Mouse (Mus musculus): ENCODE measurements around the gene Ndc80. TPM values are rescaled to one million over a fixed set of nuclear protein-coding genes. Genes with fewer than 3 reads are reported as not detected.
"Not testable (repeated sequence)": the region's sequence is repeated elsewhere in the genome, so short reads cannot be mapped to it uniquely, and the experiment has no call there.

The Ndc80 gene
- polyA plus RNA-seq (2016; fragmentation: Nextera tagmentation; extraction: Ambion mirVana) = 65.6 and 66.2 TPM in 2 replicates

- DNase-seq (ENCODE audit: low spot score) = peak; percentile 94
- peak within 1 kb of the TSS; percentile 96 for H3K27ac ChIP-seq (replicated peaks)
- no peaks in the 10 kb centered on the region for H3K27me3 ChIP-seq (ENCODE audit: low read depth, poor library complexity, severe bottlenecking)
- no peaks in the 10 kb centered on the region for H3K9me3 ChIP-seq (replicated peaks)
- under 1% methylated on average over 66 of the region's 66 CpGs for WGBS
- H3K4me3 ChIP-seq = peak within 1 kb of the TSS; percentile 74
- H3K4me1 ChIP-seq = peaks cover 21% of the 10 kb centered on the region
- H3K36me3 ChIP-seq = peaks cover 17% of the 10 kb centered on the region
Measured at GRCm38 (mm10) chr17:71526711-71527564, at the start of gene Ndc80. Gene Ndc80 (minus strand): TSS chr17:71526857.

GRCm38 (mm10) chr17:71561631-71562030 lies 35.0 kb upstream of the Ndc80 start:
- no peak overlapping the region for H3K4me3 ChIP-seq
- no peaks in the 10 kb centered on the region for H3K27me3 ChIP-seq (ENCODE audit: low read depth, poor library complexity, severe bottlenecking)
- H3K9me3 ChIP-seq (replicated peaks) = no peaks in the 10 kb centered on the region
- DNase-seq (ENCODE audit: low spot score) = no peak
- H3K36me3 ChIP-seq = no peaks in the 10 kb centered on the region
- no peak overlapping the region for H3K27ac ChIP-seq (replicated peaks)
- no peaks in the 10 kb centered on the region for H3K4me1 ChIP-seq

- Histone ChIP-seq H3K4me3 (peak overlapping the region; percentile 74), H3K27me3 (ENCODE audit: low read depth, poor library complexity, severe bottlenecking) (peaks cover 53% of the 10 kb centered on the region), H3K36me3 (no peaks in the 10 kb centered on the region), H3K27ac (replicated peaks) (no peak overlapping the region), H3K4me1 (peaks cover 17% of the 10 kb centered on the region), H3K9me3 (replicated peaks) (no peaks in the 10 kb centered on the region)
- WGBS = 11% methylated on average over 11 of the region's 11 CpGs
- DNase-seq (ENCODE audit: low spot score) = peak; percentile 32
Measured at GRCm38 (mm10) chr17:71552901-71553300, 26.2 kb upstream of the Ndc80 start.

GRCm38 (mm10) chr17:71551757-71552451 lies 25.2 kb upstream of the Ndc80 start, which contains the start of gene Spdya:
Gene Spdya (plus strand): TSS chr17:71552061.
- peaks cover 17% of the 10 kb centered on the region for H3K4me1 ChIP-seq
- H3K27me3 ChIP-seq (ENCODE audit: low read depth, poor library complexity, severe bottlenecking) = peaks cover 53% of the 10 kb centered on the region
- peak within 1 kb of the TSS; percentile 88 for H3K27ac ChIP-seq (replicated peaks)
- no peaks in the 10 kb centered on the region for H3K9me3 ChIP-seq (replicated peaks)
- under 1% methylated on average over 73 of the region's 78 CpGs for WGBS
- no peaks in the 10 kb centered on the region for H3K36me3 ChIP-seq
- peak; percentile 90 for DNase-seq (ENCODE audit: low spot score)
- H3K4me3 ChIP-seq = peak within 1 kb of the TSS; percentile 74

GRCm38 (mm10) chr17:71551350-71551749 lies 24.7 kb upstream of the Ndc80 start:
- Histone ChIP-seq H3K27me3 (ENCODE audit: low read depth, poor library complexity, severe bottlenecking) (peaks cover 53% of the 10 kb centered on the region), H3K27ac (replicated peaks) (peak overlapping the region; percentile 88), H3K36me3 (no peaks in the 10 kb centered on the region), H3K4me3 (peak overlapping the region; percentile 74), H3K9me3 (replicated peaks) (no peaks in the 10 kb centered on the region), H3K4me1 (peaks cover 17% of the 10 kb centered on the region)
- WGBS = 11% methylated on average over 6 of the region's 6 CpGs
- no peak for DNase-seq (ENCODE audit: low spot score)

GRCm38 (mm10) chr17:71548586-71548985 lies 21.9 kb upstream of the Ndc80 start:
- no peak overlapping the region for H3K4me3 ChIP-seq
- no peak for DNase-seq (ENCODE audit: low spot score)
- 0% methylated on average over 1 of the region's 1 CpGs for WGBS

GRCm38 (mm10) chr17:71537164-71537563 lies 10.5 kb upstream of the Ndc80 start:
- 89% methylated on average over 3 of the region's 3 CpGs for WGBS
- no peaks in the 10 kb centered on the region for H3K4me1 ChIP-seq
- H3K27me3 ChIP-seq (ENCODE audit: low read depth, poor library complexity, severe bottlenecking) = no peaks in the 10 kb centered on the region
- no peak for DNase-seq (ENCODE audit: low spot score)
- H3K36me3 ChIP-seq = no peaks in the 10 kb centered on the region
- H3K4me3 ChIP-seq = no peak overlapping the region
- H3K9me3 ChIP-seq (replicated peaks) = no peaks in the 10 kb centered on the region
- no peak overlapping the region for H3K27ac ChIP-seq (replicated peaks)

More at GRCm38 (mm10) chr17:71548586-71548985, 21.9 kb upstream of the Ndc80 start:
- H3K27me3 ChIP-seq (ENCODE audit: low read depth, poor library complexity, severe bottlenecking) = peaks cover 38% of the 10 kb centered on the region
- peaks cover 17% of the 10 kb centered on the region for H3K4me1 ChIP-seq
- H3K27ac ChIP-seq (replicated peaks) = no peak overlapping the region
- H3K36me3 ChIP-seq = no peaks in the 10 kb centered on the region
- no peaks in the 10 kb centered on the region for H3K9me3 ChIP-seq (replicated peaks)

- DNase-seq (ENCODE audit: low spot score); H3K27me3 ChIP-seq (ENCODE audit: low read depth, poor library complexity, severe bottlenecking); H3K36me3 ChIP-seq; H3K4me1 ChIP-seq; H3K9me3 ChIP-seq (replicated peaks); H3K4me3 ChIP-seq; H3K27ac ChIP-seq (replicated peaks): not testable (repeated sequence)
- 71% methylated on average over 1 of the region's 1 CpGs for WGBS
Measured at GRCm38 (mm10) chr17:71535595-71535994, 8.9 kb upstream of the Ndc80 start.

GRCm38 (mm10) chr17:71528042-71528441 lies 1.4 kb upstream of the Ndc80 start:
- Histone ChIP-seq H3K9me3 (replicated peaks) (no peaks in the 10 kb centered on the region), H3K4me1 (peaks cover 21% of the 10 kb centered on the region), H3K27me3 (ENCODE audit: low read depth, poor library complexity, severe bottlenecking) (no peaks in the 10 kb centered on the region), H3K4me3 (no peak overlapping the region), H3K36me3 (peaks cover 8% of the 10 kb centered on the region), H3K27ac (replicated peaks) (no peak overlapping the region)
- DNase-seq (ENCODE audit: low spot score) = no peak

- Histone ChIP-seq H3K36me3 (peaks cover 22% of the 10 kb centered on the region), H3K27me3 (ENCODE audit: low read depth, poor library complexity, severe bottlenecking) (no peaks in the 10 kb centered on the region), H3K4me1 (peaks cover 21% of the 10 kb centered on the region), H3K27ac (replicated peaks) (peak overlapping the region; percentile 96), H3K4me3 (peak overlapping the region; percentile 74), H3K9me3 (replicated peaks) (no peaks in the 10 kb centered on the region)
- DNase-seq (ENCODE audit: low spot score) = no peak
- WGBS = under 1% methylated on average over 13 of the region's 13 CpGs
Measured at GRCm38 (mm10) chr17:71526302-71526708, 352 bp downstream of the Ndc80 start.

GRCm38 (mm10) chr17:71510297-71510696 lies 16.4 kb downstream of the Ndc80 start:
- 95% methylated on average over 11 of the region's 11 CpGs for WGBS

GRCm38 (mm10) chr17:71506832-71507231 lies 19.8 kb downstream of the Ndc80 start:
- no peaks in the 10 kb centered on the region for H3K4me1 ChIP-seq
- no peak for DNase-seq (ENCODE audit: low spot score)
- no peaks in the 10 kb centered on the region for H3K9me3 ChIP-seq (replicated peaks)
- H3K4me3 ChIP-seq = no peak overlapping the region
- WGBS = 91% methylated on average over 8 of the region's 8 CpGs
- H3K36me3 ChIP-seq = peaks cover 97% of the 10 kb centered on the region
- no peak overlapping the region for H3K27ac ChIP-seq (replicated peaks)
- H3K27me3 ChIP-seq (ENCODE audit: low read depth, poor library complexity, severe bottlenecking) = no peaks in the 10 kb centered on the region

More at GRCm38 (mm10) chr17:71510297-71510696, 16.4 kb downstream of the Ndc80 start:
- Histone ChIP-seq H3K4me1 (no peaks in the 10 kb centered on the region), H3K27me3 (ENCODE audit: low read depth, poor library complexity, severe bottlenecking) (no peaks in the 10 kb centered on the region), H3K27ac (replicated peaks) (no peak overlapping the region), H3K4me3 (no peak overlapping the region), H3K36me3 (peaks cover 96% of the 10 kb centered on the region), H3K9me3 (replicated peaks) (no peaks in the 10 kb centered on the region)
- DNase-seq (ENCODE audit: low spot score) = no peak

GRCm38 (mm10) chr17:71495784-71496183 lies 30.9 kb downstream of the Ndc80 start:
- no peak for DNase-seq (ENCODE audit: low spot score)
- H3K4me3 ChIP-seq = no peak overlapping the region
- H3K27me3 ChIP-seq (ENCODE audit: low read depth, poor library complexity, severe bottlenecking) = no peaks in the 10 kb centered on the region
- peaks cover 66% of the 10 kb centered on the region for H3K36me3 ChIP-seq
- H3K9me3 ChIP-seq (replicated peaks) = no peaks in the 10 kb centered on the region
- no peak overlapping the region for H3K27ac ChIP-seq (replicated peaks)
- H3K4me1 ChIP-seq = no peaks in the 10 kb centered on the region
- WGBS = 92% methylated on average over 4 of the region's 4 CpGs

Measured in midbrain, embryonic 10.5 days (tissue).